Mouse (Mus musculus) thymus, adult 18-20 months (tissue): ENCODE measurements around the gene F2rl1.
A peak's percentile ranks its signal among the peaks of the same experiment; 100 is the strongest.

Source experiments
- DNase-seq, 2 experiments: peaks; one replicate each; pipeline ENCODE4 v3.0.0; 2022; ENCODE audit warnings: mixed read lengths in 2 of 2

Gene F2rl1

GRCm38 (mm10) chr13:95524674-95525491 lies at the start of gene F2rl1:
Gene F2rl1, minus strand, starts transcription at chr13:95525227.
- peak; percentile 6 to 23 for DNase-seq

- DNase-seq: no peak
Observed at GRCm38 (mm10) chr13:95570877-95571276, 45.9 kb upstream of the F2rl1 start.

- no peak for DNase-seq
Observed at GRCm38 (mm10) chr13:95569326-95569725, 44.3 kb upstream of the F2rl1 start.

- no peak for DNase-seq
Observed at GRCm38 (mm10) chr13:95568336-95568735, 43.3 kb upstream of the F2rl1 start.

- no peak for DNase-seq
Observed at GRCm38 (mm10) chr13:95566841-95567551, 42.0 kb upstream of the F2rl1 start.

GRCm38 (mm10) chr13:95563693-95564092 lies 38.7 kb upstream of the F2rl1 start:
- DNase-seq: peak; percentile 7 to 50

- DNase-seq: no peak
Observed at GRCm38 (mm10) chr13:95563066-95563610, 38.1 kb upstream of the F2rl1 start.

GRCm38 (mm10) chr13:95557326-95557725 lies 32.3 kb upstream of the F2rl1 start:
- no peak for DNase-seq

GRCm38 (mm10) chr13:95553885-95554492 lies 29.0 kb upstream of the F2rl1 start:
- DNase-seq: no peak

- no peak for DNase-seq
Observed at GRCm38 (mm10) chr13:95550636-95551370, 25.8 kb upstream of the F2rl1 start.

GRCm38 (mm10) chr13:95549421-95549820 lies 24.4 kb upstream of the F2rl1 start:
- no peak for DNase-seq

GRCm38 (mm10) chr13:95548856-95549255 lies 23.8 kb upstream of the F2rl1 start:
- DNase-seq: no peak

GRCm38 (mm10) chr13:95548291-95548789 lies 23.3 kb upstream of the F2rl1 start:
- no peak for DNase-seq

GRCm38 (mm10) chr13:95547090-95547611 lies 22.1 kb upstream of the F2rl1 start:
- no peak for DNase-seq

- DNase-seq: no peak
Observed at GRCm38 (mm10) chr13:95546251-95546650, 21.2 kb upstream of the F2rl1 start.

GRCm38 (mm10) chr13:95545729-95546186 lies 20.7 kb upstream of the F2rl1 start:
- DNase-seq: no peak

- no peak for DNase-seq
Observed at GRCm38 (mm10) chr13:95538021-95538420, 13.0 kb upstream of the F2rl1 start.

GRCm38 (mm10) chr13:95536117-95536493 lies 11.1 kb upstream of the F2rl1 start:
- no peak for DNase-seq

- DNase-seq: no peak
Observed at GRCm38 (mm10) chr13:95535461-95536116, 10.6 kb upstream of the F2rl1 start.

- DNase-seq: no peak
Observed at GRCm38 (mm10) chr13:95535026-95535425, 10.0 kb upstream of the F2rl1 start.

- no peak for DNase-seq
Observed at GRCm38 (mm10) chr13:95534131-95534561, 9.1 kb upstream of the F2rl1 start.
